Mouse (Mus musculus): ENCODE measurements around the gene Tle3. TPM values are rescaled to one million over a fixed set of nuclear protein-coding genes. Genes with fewer than 3 reads are reported as not detected.

Tle3 gene
- polyA plus RNA-seq, 1 experiment, result 39.1 TPM

DNA sequence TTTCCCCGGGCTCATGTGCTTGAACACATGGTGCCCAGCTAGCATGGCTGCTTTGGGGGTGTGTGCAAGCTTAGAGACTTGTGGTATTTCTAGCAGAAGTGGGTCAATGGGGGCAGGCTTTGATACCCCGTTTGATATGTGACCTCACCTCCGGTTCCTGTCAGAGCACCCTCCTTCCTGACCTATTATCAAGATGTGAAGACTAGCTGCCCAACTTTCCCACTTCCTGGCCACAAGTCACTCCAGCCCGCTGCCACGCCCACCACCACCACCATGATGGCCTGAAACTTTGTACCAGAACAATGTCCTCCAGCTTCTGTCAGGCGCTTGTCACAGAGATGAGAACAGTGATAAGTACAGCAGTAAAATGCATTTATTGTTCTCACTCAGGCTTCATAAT is 54.9 kb downstream of the Tle3 start:
- H3K36me3 ChIP-seq (ENCODE audit: control insufficient read depth, insufficient read depth), result no peaks in the 10 kb centered on the region
- no peak overlapping the region for H3K4me3 ChIP-seq (ENCODE audit: insufficient read depth, poor library complexity, severe bottlenecking)
- H3ac ChIP-seq (ENCODE audit: control insufficient read depth, insufficient read length, low read depth), result no peak overlapping the region
- H3K27me3 ChIP-seq (ENCODE audit: control insufficient read depth, insufficient read depth, insufficient read length), result no peaks in the 10 kb centered on the region
- no peaks in the 10 kb centered on the region for H3K79me3 ChIP-seq (ENCODE audit: low read depth)
- TF ChIP-seq MAX (IDR thresholded peaks at IDR 0.05) (no peak), CTCF (IDR thresholded peaks at IDR 0.05; ENCODE audit: control insufficient read depth, insufficient read depth, insufficient read length) (no peak), USF1 (IDR thresholded peaks at IDR 0.05; ENCODE audit: low read depth) (no peak), MYOD1 (IDR thresholded peaks at IDR 0.05; ENCODE audit: control insufficient read depth, insufficient read length, low read depth) (no peak), MYOG (IDR thresholded peaks at IDR 0.05; ENCODE audit: control insufficient read depth, extremely low read depth, insufficient read length) (no peak), FOSL1 (IDR thresholded peaks at IDR 0.05; ENCODE audit: insufficient read depth, low read length, poor library complexity, severe bottlenecking) (no peak), CEBPB (IDR thresholded peaks at IDR 0.05; ENCODE audit: low read depth) (no peak)
- no peaks in the 10 kb centered on the region for H3K79me2 ChIP-seq (ENCODE audit: control insufficient read depth, insufficient read depth)

DNA sequence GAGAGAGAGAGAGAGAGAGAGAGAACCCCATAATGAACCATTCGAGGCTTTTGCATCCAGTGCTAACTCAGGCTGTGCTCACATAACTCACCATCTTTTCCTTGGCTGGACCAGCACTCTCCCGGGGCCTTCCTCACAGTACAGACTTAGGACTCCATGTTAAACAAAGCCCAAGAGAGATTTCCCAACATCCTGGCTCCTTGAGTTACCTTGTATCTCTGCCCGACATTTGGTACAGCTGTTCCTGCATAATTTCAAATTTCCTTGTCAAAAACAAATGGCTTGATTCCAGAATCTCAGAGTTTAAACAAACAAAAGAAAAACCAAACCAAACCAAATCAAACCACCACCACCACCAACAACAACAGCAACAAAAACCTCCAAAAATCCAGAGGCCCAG is 55.7 kb downstream of the Tle3 start:
- Histone ChIP-seq H3K79me3 (ENCODE audit: low read depth) (no peaks in the 10 kb centered on the region), H3K79me2 (ENCODE audit: control insufficient read depth, insufficient read depth) (no peaks in the 10 kb centered on the region), H3ac (ENCODE audit: control insufficient read depth, insufficient read length, low read depth) (no peak overlapping the region), H3K4me3 (ENCODE audit: insufficient read depth, poor library complexity, severe bottlenecking) (no peak overlapping the region), H3K27me3 (ENCODE audit: control insufficient read depth, insufficient read depth, insufficient read length) (no peaks in the 10 kb centered on the region), H3K36me3 (ENCODE audit: control insufficient read depth, insufficient read depth) (no peaks in the 10 kb centered on the region)
- TF ChIP-seq FOSL1 (IDR thresholded peaks at IDR 0.05; ENCODE audit: insufficient read depth, low read length, poor library complexity, severe bottlenecking) (no peak), CEBPB (IDR thresholded peaks at IDR 0.05; ENCODE audit: low read depth) (no peak), MYOG (IDR thresholded peaks at IDR 0.05; ENCODE audit: control insufficient read depth, extremely low read depth, insufficient read length) (no peak), USF1 (IDR thresholded peaks at IDR 0.05; ENCODE audit: low read depth) (no peak), MYOD1 (IDR thresholded peaks at IDR 0.05; ENCODE audit: control insufficient read depth, insufficient read length, low read depth) (no peak), MAX (IDR thresholded peaks at IDR 0.05) (no peak), CTCF (IDR thresholded peaks at IDR 0.05; ENCODE audit: control insufficient read depth, insufficient read depth, insufficient read length) (no peak)

DNA sequence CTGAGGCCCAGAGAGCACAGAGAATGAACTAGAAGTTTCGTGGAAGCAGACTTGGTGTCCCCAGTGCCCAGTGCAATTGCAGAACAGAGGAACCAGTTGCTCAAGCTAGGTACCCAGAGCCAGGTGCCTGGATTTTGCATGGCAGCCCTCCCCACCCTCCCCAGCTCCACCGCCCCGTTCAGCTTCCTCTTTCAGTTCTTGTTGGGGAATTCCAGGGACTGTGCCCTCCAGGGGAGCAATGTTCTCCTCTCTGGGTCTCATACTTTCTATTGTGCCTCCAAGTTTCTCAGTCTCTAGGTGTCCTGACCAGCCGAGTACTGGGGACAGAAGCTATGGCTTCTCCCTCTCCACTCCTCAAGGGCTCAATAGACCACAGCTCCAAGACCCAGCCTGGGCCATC is 59.7 kb downstream of the Tle3 start:
- H3K27me3 ChIP-seq (ENCODE audit: control insufficient read depth, insufficient read depth, insufficient read length), result no peaks in the 10 kb centered on the region
- H3K4me3 ChIP-seq (ENCODE audit: insufficient read depth, poor library complexity, severe bottlenecking), result no peak overlapping the region
- H3K79me3 ChIP-seq (ENCODE audit: low read depth), result no peaks in the 10 kb centered on the region
- no peaks in the 10 kb centered on the region for H3K79me2 ChIP-seq (ENCODE audit: control insufficient read depth, insufficient read depth)
- no peak overlapping the region for H3ac ChIP-seq (ENCODE audit: control insufficient read depth, insufficient read length, low read depth)
- TF ChIP-seq MYOG (IDR thresholded peaks at IDR 0.05; ENCODE audit: control insufficient read depth, extremely low read depth, insufficient read length), result no peak
- TF ChIP-seq CTCF (IDR thresholded peaks at IDR 0.05; ENCODE audit: control insufficient read depth, insufficient read depth, insufficient read length), result no peak
- no peak for TF ChIP-seq MYOD1 (IDR thresholded peaks at IDR 0.05; ENCODE audit: control insufficient read depth, insufficient read length, low read depth)
- TF ChIP-seq USF1 (IDR thresholded peaks at IDR 0.05; ENCODE audit: low read depth), result no peak
- no peak for TF ChIP-seq CEBPB (IDR thresholded peaks at IDR 0.05; ENCODE audit: low read depth)
- TF ChIP-seq MAX (IDR thresholded peaks at IDR 0.05), result no peak
- TF ChIP-seq FOSL1 (IDR thresholded peaks at IDR 0.05; ENCODE audit: insufficient read depth, low read length, poor library complexity, severe bottlenecking), result no peak
- H3K36me3 ChIP-seq (ENCODE audit: control insufficient read depth, insufficient read depth), result no peaks in the 10 kb centered on the region

DNA sequence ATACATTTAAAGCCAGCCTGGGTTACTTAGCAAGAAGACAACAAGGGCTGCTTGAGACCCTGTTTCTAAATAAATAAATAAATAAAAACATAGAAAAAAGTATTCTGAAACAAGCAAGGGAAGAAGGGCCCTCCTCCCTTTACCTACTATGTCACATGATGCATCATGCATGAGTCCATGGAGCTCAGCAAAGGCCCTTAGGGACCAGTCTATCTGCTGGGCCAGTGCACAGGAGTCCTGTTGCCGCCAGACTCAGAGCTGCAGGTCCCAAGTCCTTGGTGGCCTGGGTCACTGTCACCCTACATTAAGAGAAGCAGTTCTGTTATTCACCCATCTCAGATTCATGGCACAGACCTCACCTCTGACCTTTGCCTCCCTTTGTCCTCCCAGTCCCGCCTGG is 61.0 kb downstream of the Tle3 start:
- Histone ChIP-seq H3K79me2 (ENCODE audit: control insufficient read depth, insufficient read depth) (no peaks in the 10 kb centered on the region), H3K27me3 (ENCODE audit: control insufficient read depth, insufficient read depth, insufficient read length) (no peaks in the 10 kb centered on the region), H3K79me3 (ENCODE audit: low read depth) (no peaks in the 10 kb centered on the region), H3K36me3 (ENCODE audit: control insufficient read depth, insufficient read depth) (no peaks in the 10 kb centered on the region), H3K4me3 (ENCODE audit: insufficient read depth, poor library complexity, severe bottlenecking) (no peak overlapping the region), H3ac (ENCODE audit: control insufficient read depth, insufficient read length, low read depth) (no peak overlapping the region)
- no peak for TF ChIP-seq FOSL1 (IDR thresholded peaks at IDR 0.05; ENCODE audit: insufficient read depth, low read length, poor library complexity, severe bottlenecking)
- no peak for TF ChIP-seq MAX (IDR thresholded peaks at IDR 0.05)
- TF ChIP-seq MYOD1 (IDR thresholded peaks at IDR 0.05; ENCODE audit: control insufficient read depth, insufficient read length, low read depth), result no peak
- no peak for TF ChIP-seq USF1 (IDR thresholded peaks at IDR 0.05; ENCODE audit: low read depth)
- TF ChIP-seq MYOG (IDR thresholded peaks at IDR 0.05; ENCODE audit: control insufficient read depth, extremely low read depth, insufficient read length), result no peak
- no peak for TF ChIP-seq CTCF (IDR thresholded peaks at IDR 0.05; ENCODE audit: control insufficient read depth, insufficient read depth, insufficient read length)
- TF ChIP-seq CEBPB (IDR thresholded peaks at IDR 0.05; ENCODE audit: low read depth), result no peak

GRCm38 (mm10) chr9:61434062-61434461 is 61.9 kb downstream of the Tle3 start:
- no peaks in the 10 kb centered on the region for H3K36me3 ChIP-seq (ENCODE audit: control insufficient read depth, insufficient read depth)
- H3ac ChIP-seq (ENCODE audit: control insufficient read depth, insufficient read length, low read depth), result no peak overlapping the region
- no peaks in the 10 kb centered on the region for H3K79me3 ChIP-seq (ENCODE audit: low read depth)
- no peak overlapping the region for H3K4me3 ChIP-seq (ENCODE audit: insufficient read depth, poor library complexity, severe bottlenecking)
- TF ChIP-seq USF1 (IDR thresholded peaks at IDR 0.05; ENCODE audit: low read depth), result no peak
- peak; percentile 79 for TF ChIP-seq MYOD1 (IDR thresholded peaks at IDR 0.05; ENCODE audit: control insufficient read depth, insufficient read length, low read depth)
- no peak for TF ChIP-seq MYOG (IDR thresholded peaks at IDR 0.05; ENCODE audit: control insufficient read depth, extremely low read depth, insufficient read length)
- no peaks in the 10 kb centered on the region for H3K27me3 ChIP-seq (ENCODE audit: control insufficient read depth, insufficient read depth, insufficient read length)
- no peaks in the 10 kb centered on the region for H3K79me2 ChIP-seq (ENCODE audit: control insufficient read depth, insufficient read depth)
